Mouse (Mus musculus): ENCODE results near the gene Atxn1.

Gene Atxn1

DNA sequence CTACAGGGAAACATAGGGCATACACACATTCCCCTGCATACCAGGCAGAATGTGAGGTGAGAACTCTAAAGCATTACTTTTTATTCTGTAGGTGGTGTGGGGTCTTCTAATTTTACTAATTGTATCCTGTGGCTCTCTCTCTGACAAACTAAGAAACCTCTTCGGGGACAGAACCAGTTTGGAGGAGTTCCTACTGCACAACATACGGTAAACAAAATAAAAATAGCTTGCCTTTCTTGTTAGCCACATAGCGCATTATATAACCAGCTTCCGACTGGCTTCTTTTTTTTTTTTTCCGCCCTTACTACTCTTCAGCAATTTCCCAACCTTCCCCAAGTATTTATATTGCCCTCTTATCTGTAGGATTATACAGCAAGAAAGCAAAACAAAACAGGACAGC, 2.0 kb downstream of the Atxn1 start:
- DNase-seq = no peak

DNA sequence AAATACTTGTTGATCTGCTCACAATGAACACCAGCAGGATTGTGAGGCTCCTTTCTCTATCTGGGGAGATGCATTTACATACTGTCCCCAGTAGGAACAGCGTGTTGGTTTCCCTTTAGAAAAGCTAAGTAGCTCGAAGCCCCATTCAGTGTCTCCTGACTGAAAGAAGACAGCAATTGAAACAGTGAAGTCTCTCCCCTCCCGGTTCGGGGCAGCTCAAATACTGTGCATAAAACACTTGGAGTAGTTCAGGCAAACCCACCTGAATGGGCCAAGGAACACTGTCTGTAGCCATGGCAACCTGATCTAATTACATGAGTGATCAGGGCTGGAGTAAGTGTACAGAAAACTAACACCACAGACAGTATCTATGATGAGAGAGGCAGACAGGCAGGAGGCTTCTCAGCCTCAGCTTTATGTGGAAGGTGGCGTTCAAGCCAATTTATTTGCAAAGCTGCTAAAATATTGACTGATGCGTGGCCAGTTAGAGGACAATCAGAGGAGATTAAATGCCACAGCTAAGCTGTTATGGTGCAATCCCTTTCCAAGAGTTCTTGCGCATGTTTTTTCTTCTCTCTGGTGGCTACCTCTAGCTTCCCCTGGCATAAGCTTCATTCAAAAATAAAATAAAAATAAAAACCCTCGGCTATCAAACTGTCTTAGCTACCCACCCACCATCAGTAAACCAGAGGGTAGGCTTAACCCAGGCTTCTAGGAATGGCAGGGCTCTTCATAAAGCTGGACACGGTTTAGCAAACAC, 2.8 kb downstream of the Atxn1 start:
- peak; percentile 33 for DNase-seq

DNA sequence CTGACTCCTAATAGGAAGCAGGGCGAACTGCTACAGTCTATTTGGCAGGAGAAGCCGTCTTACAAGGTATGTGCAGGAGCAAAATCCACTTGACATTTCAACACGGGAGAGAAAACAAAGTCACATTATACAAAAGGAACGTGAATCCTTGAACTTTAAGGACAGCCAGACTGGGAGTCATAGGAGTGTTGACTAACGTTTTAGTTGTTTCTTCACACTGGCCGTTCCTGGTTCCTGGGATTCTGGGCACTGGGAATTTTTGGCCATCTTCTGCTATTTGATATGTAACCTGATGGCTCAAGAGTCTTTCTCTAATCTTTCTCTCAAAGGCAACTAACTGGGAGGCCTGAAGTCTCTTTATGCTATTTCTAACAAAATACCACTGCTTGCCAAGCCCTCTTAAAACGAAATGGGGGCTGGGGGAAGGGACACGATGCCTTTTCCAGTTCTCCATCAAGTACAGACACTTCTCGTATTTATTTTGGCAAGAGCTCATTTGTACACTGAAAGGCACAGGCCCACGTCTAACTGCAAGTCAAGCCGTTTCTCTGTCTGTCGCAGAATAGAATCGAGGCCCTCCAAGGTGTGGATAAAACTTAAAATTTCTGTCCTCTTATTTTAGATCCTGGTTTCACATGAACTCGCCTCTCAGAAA, 4.4 kb downstream of the Atxn1 start:
- DNase-seq = no peak

DNA sequence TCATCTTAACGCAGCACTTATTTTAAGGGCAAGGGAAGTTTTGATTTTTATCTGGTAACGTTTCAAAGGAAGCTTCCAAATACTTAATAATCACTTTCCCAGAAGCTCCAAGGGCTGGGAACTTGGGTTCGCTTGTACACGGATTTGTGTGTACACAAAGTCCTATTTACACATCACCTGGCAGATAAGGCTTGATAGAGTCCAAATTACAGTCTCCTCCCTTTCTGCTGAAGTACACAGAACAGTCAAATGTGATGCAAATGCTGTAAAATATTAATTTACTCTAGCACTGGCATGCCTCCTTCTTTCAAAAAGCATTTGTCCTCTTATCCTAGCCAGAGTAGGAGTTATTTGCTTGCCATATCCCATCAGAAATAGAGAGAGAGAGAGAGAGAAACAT, 6.5 kb downstream of the Atxn1 start:
- no peak for DNase-seq

DNA sequence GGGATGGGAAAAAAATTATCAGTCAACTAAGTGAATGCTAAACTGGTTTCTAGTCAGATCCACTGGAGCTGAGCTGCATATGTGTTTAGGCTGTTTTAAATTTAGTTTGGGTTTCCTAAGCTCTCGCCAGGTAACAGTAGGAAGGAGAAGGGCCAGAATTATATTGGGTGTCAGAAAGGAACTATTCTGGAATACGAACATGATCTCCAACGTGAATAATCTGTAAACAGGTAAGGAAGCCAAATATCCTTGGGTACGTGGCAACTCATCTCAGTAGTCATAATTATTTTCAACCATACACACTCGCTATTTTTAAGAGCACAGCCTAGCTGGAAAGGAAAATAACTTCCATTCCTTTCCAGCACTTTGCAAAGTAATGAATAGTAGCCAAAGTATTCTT, 7.2 kb downstream of the Atxn1 start:
- DNase-seq = no peak

DNA sequence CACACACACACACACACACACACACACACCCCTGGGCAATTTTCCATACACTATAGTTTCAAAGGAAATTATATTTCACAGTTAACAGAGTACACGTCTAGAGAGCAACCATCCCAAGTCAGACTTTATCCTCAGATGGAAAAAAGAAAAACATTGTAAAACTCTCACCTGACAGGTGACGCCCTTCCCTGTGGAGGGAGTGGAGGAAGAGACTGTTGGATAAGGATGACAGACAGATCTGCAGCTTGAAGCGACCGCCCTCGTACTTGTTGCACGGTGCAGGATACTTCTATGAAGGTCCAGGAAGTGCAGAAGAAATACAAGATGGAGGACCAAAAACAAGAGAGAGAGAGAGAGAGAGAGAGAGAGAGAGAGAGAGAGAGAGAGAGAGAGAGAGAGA, 8.5 kb downstream of the Atxn1 start:
- no peak for DNase-seq

DNA sequence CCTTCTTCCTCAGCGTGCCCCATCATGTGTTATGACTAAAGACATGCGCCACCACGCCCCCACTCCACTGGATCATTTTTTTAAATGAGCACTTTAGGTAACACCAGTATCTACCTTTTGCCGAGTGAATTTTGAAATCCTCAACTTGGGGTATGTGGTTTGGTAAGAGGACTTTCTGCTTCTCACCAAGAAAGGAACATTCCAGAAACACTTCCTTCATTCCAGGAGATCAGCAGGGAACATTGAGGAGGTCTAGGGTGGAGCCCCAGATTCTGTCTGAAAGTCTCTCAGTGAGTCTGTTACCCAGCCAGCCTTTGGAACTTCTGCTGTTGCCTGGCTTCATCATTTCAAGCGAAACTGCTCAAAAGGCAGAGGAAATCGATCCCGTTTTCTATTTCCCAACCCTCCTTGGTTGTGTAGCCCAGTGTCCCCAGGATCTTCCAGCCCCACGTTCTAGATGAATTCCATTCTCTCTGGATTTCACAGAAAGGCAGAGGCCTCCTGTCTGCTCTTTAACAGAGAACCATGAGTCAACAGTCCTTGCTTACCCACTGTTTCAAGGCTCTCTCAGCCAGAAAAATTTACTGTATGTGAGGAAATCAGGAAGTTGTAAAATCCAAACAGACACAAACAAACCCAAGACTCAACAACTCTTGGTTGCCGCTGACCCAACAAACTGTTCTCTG, 9.3 kb downstream of the Atxn1 start:
- DNase-seq = no peak

DNA sequence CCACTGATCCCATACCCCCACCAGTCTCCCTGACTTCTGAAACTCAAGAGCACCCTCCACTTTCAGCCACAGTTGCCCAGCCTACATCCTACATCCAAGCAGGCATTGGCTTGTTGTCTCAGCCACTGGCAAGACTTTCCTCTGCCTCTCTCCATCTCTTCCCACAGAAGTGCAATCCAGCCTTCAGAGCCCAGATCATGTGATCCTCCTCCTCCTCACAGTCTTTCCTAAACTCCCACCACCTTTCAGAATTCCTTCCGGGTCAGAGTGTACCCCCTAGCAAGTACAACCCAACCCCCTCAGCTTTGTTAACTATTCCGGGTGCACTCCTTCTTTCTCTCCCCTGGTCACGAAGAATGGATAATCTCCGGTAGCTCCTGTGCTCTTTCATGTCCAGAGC, 11.7 kb downstream of the Atxn1 start:
- DNase-seq = peak; percentile 39

DNA sequence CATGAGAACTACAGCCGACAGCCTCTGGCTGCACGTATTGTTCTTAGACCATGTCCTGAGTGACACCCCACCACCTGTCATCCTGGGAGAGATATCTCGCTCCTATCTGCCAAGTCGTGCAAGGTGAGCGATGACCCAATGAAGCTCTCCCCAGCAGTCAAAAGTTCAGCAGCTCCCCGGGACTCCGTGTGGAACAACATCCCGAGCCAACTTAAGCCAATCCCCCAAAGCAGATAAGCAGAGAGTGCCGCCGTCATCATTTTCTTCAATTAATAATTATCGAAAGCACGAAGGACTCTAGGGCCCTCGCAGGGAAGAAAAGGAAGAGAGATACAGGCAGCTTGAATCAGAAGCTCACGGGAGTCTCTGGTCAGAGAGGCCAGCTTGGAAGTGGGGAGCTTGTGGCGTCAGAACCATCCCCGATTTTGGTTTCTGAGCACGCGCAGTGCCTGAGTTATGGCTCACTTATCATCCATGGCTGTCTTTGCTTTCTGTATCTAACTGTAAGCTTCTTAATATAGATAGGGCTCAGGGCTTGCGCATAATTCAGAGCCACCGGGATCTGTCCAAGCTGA, 13.7 kb downstream of the Atxn1 start:
- no peak for DNase-seq

DNA sequence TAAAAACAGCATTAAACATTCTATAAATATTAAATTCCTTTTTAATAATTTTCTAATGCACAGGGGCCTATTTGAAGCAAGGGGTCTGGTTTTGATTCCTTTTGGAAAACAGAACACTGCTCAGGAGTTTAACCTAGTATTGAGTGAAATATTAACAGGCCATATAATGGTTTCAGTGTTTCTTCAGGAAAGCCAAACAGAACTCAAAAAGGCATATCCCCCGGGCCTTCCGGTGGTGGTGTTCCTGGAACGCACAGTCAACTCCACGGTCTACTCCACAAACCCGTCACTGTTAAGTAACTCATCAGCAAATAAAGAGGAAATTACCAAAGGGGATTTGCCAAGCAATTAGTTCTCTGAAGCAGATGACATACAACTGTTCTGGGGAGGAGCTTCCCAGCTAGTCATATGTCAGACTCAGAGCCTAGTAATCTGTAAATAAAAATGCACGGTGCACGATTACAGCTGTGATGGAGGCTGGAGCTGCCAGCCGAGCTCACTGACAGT, 14.4 kb downstream of the Atxn1 start:
- no peak for DNase-seq

DNA sequence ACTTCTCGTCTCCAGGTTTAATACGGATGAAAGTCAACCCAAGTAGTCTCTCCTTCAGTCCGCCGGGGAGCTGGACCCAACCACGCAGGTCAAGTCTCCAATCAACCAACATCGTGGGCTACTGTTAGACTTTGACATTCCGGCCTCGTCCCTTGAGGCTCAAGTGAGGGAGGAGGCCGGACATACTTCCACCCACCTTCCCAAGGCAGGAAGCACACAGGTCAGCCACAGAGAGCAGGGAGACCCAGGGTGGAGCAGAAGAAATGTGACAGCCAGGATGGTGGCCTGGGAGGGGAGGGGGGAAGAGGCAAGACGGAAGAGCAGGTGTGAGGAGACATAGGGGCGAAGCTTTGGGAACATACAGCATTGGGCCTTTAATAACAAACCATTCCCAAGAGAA, 18.7 kb downstream of the Atxn1 start:
- DNase-seq = no peak

DNA sequence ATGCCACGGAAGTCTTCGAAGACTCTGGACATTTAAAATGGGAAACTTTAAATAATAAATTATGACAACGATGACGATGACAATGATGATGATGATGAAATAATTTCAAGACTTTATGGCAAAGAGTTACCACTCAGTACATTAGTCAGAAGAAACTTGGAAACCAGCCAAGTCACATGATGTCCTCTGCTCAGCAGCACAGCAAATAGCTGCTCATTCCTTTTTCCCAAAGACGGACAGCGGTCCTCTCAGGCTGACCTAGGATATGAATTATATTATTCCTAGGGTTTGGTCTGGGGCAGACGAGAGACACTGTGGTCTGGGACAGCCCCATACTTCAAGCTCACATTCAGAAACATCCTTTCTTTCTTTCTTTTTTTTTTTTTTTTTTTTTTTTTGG, 22.5 kb downstream of the Atxn1 start:
- DNase-seq = no peak

DNA sequence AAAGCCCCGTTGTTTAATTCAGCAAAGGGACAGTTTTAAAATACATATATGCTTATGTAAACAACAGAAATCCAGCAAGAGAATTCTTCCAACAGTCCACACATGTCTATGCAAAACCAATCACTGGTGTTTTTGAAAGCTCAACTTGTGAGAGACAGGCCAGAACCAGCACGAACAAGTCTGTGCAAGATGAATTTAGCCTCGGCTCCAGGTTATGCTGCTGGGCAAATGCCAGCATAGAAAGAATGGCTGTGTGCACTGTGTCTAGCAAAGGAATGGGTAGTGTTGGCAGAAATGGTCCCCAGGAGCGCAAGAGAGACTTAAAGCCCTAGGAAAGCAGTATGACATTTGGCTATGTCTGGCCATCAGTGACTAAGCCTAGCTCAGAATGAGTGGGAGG, 24.1 kb downstream of the Atxn1 start:
- no peak for DNase-seq

DNA sequence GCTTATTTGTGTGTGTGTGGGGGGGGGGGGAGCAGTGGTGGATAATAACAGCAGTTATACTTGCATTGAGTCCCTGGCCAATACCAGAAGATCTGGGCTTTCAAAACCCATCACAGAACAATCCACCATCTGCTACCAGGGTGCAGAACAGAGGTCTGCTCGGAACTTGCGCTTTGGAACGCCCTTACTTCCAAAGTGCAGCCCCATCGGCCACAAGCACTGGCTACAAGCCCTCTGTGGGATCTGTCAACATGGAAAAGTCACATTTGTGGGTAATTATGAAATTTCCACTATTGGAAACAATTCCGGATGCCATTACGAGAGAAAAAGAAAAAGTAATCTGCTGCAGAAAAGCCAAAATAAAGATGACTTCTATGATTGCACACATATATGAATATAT, 25.2 kb downstream of the Atxn1 start:
- DNase-seq = no peak

DNA sequence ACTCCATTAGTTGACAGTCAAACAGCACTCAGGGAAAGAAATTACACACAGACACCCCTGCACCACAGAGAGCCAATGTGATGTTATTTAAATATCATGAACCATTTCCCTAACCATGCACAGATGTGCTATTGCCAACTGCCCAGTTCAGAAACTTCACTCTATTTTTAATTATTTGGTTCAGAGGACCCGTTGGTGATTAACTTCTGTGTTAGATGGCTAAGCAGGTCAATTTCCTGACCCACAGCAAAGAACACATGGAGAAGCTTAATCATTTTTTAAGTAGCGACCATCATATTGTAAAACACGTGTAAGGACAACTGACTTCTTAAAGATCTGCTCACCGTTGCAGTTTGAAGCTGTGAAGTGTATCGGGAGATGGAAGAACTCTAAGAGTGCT, 26.7 kb downstream of the Atxn1 start:
- no peak for DNase-seq

DNA sequence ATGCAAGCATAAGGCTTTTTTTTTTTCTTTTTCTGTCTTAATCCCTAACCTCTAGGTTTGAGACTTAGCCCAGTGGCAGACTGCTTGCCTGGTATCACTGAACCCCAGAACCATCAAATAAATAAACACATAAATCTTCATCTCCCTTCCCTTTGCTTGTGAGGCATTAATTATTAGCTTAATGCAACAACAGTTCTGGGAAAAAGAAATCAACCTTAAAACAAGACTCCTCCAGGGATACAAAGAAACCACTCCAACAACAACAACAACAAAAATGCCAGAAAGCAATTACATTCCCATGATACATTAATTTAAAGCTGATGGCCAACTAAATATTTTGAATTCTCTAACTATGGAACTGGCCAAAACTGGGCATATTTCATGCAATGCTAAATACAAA, 28.0 kb downstream of the Atxn1 start:
- DNase-seq = no peak

DNA sequence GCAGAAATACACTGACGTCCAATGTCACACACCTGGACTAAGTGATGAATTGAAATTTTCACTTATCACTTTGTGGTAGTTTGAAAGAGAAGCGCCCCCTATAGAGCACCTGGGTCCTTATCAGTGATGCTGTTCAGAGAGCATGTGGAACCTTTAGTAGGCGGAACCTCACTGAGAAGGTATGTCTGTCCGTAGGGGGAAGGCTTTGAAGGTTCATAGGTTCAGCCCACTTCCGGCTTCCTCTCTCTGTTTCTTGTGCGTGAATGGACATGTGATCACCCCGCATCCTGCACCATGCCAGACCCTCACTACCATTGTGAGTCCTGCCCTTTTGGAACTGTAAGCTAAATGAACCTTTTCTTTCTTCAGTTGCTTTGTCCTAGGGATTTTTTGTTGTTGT, 29.0 kb downstream of the Atxn1 start:
- no peak for DNase-seq

DNA sequence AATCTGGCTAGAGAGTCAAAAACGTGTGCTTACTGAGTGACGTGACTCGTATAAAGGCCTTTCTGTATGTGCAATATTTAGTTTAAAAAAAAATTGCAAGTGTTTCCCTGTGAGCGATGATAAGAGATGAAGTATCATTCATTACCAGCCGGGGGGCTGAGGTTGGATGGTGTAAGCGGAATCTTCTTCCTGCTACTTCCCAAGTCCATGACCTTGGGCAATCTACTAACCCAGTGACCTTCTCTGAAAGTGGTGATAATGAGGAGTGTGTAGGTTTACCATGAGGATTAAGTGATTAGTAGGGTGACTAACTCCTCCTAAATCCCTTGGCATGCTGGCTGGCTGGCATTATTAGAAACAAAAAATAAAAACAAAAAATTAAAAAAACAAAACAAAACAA, 30.0 kb downstream of the Atxn1 start:
- no peak for DNase-seq

DNA sequence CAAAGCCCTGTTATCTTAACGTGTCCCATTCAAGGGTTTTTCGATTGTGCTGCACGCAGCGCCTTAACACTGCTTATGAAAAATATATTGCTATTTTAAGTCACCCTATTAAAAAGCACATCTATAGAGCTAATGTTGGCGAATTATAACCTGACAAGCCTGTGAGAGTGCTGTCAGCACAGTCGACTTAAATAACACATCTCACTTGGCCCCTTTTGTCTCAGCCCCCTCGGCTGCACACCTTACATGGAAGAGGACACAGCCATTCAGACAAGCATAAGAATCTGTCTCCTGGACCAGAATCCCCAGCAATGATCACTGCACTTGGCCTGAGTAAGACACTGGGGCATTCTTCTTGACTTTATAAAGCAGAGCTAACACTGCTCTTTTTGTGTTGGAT, 30.7 kb downstream of the Atxn1 start:
- no peak for DNase-seq

DNA sequence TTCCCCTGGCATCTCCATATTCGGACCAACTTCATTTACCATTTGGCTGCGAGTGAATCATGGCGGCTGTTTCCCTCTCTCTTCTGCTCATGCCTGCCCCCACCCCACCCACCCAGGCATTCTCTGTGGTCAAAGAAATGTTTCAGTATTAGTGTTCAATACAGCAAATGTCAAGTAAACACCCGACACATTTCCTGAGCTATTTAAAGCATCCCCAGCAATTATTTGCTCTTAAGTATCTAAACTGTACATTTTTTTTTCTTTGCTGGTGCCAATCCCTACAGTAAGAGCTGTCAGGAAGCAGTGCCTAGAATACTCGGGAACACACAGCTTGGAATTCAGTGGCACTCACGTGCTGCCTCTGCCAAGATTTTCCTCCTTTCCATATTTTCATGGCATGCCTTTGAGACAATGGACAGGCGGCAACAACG, 32.3 kb downstream of the Atxn1 start:
- DNase-seq = no peak

DNA sequence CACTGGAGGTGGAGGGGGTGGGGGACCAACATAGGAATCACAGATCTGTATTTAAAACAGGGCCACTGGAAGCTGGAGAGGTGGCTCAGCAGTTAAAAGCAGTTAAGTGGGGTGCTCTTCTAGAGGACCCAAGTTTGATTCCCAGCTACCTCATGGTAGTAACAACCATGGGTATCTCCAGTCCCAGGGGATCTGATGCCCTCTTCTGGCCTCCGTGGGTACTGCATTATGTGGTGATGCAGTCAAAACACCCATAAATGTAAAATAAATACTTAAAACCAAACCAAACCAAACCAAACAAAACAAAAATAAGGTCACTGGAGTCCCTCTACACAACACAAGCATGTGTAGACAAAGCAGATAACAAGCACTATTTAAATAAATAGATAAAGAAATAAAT, 32.9 kb downstream of the Atxn1 start:
- no peak for DNase-seq

DNA sequence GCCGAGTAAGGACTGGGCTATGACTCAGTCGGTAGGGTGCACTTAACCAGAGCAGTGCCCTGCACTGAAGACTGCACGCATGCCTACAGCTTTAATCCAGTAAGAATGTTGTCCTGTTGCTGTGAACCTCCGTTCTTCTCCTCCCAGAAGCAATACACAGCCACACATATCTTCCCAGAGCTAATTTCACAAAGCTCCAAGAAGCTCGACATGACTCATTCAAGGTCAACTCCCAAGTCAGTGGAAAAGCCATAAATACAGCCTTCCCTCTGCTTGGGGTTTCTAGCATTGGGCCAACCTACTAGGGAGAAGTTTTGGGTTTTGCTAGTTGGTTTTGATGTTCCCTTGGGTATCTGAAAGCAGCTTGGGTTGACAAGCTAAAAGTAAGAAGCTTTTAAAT, 33.6 kb downstream of the Atxn1 start:
- no peak for DNase-seq

DNA sequence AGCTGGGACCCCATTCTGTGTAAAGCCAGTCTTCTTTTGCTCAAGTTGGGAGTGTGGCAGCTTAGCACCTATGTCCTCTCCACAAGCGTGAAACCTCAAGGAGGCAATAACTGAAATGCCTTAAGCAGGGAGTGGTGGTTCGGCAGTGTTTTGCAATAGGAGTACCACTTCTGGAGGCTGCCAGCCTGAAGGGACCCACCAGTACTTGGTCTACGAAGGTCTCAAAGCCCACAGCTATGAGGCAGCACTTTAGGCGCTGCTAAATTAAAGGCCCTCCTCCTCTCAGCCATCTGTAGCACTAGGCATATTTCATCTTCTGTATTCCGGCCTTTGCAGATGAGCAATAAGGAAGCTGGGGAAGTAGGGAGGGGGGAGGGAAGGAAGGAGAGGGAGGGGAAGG, 35.1 kb downstream of the Atxn1 start:
- DNase-seq = no peak

DNA sequence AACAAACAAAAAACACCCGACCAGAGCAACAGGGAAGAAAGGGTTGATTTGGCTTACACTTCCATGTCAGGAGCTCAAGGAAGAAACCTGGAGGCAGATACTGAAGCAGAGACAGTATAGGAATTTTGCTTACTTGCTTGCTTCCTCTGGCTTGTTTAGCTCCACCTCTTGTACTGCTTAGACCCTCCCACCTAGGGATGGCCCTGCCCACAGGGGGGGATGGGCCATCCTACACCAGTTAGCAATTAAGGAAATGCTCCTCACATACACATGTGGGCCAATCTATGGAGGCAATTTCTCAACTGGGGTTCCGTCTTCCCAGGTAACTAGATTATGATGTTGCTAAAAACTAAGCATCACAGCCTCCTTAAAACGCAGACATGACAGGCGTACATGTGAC, 39.5 kb downstream of the Atxn1 start:
- DNase-seq = no peak

Measured in right cerebral cortex, postnatal 25 days (tissue).